Mouse (Mus musculus) spleen, adult 12 weeks (tissue): ENCODE measurements around the gene Maneal.

ENCODE experiments used
- DNase-seq: peaks from one replicate; pipeline ENCODE4 v3.0.0; 2022; ENCODE audit warnings: low spot score

Maneal gene

GRCm38 (mm10) chr4:124861283-124862188, at the start of gene Maneal:
Gene Maneal, minus strand, starts transcription at chr4:124862171.
- no peak for DNase-seq

- no peak for DNase-seq
Measured at GRCm38 (mm10) chr4:124905971-124906822, 44.2 kb upstream of the Maneal start.

DNA sequence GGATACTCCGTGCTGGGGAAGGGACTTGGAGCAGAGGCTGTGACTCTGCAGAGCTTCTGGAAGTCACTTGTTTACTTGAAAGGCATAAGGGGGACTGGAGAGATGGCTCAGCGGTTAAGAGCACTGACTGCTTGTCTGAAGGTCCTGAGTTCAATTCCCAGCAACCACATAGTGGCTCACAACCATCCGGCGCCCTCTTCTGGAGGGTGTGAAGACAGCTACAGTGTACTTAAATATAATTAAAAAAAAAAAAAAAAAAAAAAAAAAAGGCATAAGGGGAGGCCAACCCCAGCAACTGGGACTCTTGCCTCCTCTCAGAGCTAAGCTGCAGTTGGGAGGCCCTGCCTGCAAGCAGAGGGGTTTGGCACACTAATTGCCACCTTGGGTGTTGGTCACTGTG, 43.4 kb upstream of the Maneal start:
- no peak for DNase-seq

DNA sequence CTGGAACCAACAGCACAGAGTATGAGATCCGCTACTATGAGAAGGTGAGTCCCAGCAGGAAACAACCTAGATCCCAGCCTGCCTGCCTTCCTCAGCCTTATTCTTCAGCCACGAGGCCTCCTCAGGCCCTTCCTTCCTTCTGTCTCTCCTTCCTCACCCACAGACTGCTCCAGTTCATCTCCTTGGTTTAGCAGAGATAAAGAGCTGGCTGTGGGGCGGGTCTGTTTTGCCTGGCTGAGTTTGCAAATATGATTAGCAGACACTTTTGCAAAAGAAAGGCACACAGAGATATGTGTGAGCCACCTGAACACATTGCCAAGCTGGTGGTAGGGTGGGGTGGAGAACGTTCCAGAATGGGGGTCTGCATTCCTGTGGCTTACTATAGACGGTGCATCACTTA, 37.9 kb upstream of the Maneal start:
- DNase-seq, result no peak

GRCm38 (mm10) chr4:124898428-124898827, 36.5 kb upstream of the Maneal start:
- DNase-seq, result no peak

DNA sequence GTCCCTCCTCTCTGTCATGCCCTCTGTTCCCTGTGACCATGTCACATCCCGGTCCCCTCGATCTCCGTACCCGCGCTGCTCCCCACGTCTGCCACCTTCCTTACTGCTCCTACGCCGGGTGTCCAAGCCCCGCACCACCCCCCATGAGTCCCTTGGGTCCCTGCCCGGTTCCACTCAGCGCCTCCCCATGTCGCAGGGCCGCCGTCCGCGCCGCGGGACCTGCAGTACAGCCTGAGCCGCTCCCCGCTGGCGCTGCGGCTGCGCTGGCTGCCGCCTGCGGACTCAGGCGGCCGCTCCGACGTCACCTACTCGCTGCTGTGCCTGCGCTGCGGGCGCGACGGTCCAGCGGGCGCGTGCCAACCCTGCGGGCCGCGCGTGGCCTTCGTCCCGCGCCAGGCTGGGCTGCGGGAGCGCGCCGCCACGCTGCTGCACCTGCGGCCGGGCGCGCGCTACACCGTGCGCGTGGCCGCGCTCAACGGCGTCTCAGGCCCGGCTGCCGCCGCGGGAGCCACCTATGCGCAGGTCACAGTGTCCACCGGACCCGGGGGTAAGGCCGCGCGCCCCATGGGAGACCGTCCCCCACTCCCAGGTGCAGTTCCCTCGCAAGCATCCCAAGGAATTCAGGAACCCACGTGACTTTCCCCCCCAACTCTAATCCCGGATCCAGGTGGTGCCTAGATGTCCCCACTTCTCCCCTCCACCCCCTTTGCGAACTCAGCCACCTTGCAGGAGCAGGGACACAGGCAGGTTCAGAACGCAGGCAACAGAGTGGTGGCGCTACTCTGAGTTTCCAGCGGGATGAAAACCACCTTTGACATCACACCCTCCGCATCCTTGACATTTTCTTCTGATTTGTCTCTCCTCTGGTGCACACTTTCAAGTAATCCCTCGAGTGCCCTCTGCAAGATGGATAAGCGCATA, 32.8 kb upstream of the Maneal start:
- DNase-seq, result no peak

- no peak for DNase-seq
Measured at GRCm38 (mm10) chr4:124893769-124894168, 31.8 kb upstream of the Maneal start.

DNA sequence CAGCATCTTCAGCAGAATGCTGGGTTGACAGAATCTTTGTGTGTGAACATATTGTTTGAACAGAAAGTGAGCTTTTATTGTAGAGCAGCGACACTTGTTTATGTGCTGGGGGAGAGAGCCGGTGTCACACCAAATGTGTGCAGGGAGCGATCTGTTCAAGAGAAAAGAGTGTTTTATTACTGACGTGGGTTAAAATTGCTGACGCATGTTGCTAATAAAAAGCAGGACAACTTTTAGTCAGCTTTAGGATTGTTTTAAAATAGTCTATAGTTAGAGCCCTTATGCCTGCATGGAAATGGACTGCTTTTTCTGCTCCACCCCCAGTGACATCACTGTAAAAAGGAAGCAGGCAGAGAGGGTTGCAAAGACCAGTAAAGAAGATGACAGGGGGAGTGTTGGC, 28.9 kb upstream of the Maneal start:
- no peak for DNase-seq

DNA sequence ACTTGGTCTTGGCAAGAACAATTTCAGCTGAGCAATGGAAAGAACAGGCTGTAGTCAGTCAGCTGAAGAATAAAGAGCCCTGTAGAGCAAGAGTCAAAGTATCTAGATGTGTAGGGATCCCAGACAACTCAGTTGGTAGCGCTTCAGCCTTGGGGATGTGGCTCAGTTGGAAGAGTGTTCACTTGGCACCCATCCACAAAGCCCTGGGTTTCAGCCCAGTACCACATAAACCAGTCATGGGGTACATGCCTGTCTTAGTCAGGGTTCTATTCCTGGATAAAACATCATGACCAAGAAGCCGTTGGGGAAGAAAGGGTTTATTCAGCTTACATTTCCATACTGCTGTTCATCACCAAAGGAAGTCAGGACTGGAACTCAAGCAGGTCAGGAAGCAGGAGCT, 28.0 kb upstream of the Maneal start:
- no peak for DNase-seq

GRCm38 (mm10) chr4:124888702-124889101, 26.7 kb upstream of the Maneal start:
- no peak for DNase-seq

DNA sequence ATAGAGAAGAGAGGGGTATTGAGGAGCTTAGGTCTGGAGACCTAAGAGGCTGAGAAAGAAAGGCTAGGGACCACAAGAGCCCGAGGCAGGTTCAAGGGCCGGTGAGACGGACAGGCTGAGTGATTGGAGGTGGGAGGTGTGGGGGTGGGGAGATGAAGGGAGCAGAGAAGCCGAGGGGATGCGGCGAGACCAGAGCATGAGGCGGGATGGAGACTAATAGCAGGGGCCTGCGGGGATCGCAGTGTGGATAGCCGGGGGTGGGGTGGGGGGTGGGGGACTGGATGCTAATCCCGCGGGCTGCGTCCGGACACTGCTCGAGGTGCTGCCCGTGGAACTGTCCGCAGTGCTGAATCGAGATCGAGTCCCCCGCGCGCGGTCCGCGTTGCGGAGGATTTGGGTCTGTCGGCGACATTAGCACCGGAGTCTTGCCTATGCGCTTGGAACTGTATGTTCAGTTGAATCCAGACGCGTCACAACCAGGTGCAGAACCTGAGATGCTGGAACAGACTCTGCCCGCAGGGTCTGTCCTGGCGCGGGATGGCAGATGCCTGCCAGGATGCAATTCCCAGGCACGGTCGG, 20.3 kb upstream of the Maneal start:
- no peak for DNase-seq

DNA sequence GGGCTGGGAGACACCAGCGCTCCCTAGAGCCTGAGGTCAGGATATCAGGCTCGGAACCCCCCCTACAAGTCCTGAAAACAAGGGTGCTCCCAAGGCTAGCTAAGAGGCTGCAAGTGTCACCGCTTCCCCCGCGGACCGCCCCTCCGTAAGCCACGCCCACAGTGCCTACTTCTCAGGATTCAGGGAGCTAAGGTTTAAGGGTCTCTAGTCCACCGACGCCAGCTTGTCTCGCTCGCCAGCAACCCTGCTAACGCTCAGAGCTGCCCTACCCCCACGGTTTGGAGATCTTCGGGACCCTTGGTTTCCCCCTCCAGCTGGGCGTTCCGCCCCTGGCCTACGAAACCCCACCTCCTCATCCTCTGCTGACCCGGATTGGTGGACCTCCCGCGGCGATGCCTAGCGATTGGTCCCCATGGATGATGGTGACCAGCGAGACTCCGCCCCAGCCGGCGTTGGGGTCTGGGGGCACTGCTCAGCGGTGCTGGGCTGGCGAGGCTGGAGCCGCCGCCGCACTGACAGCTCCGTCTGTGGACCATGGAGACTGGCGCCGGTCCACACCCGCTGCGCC, 19.5 kb upstream of the Maneal start:
- DNase-seq, result no peak

- no peak for DNase-seq
Measured at GRCm38 (mm10) chr4:124880599-124880998, 18.6 kb upstream of the Maneal start, which contains the start of gene Epha10. Gene Epha10, plus strand, starts transcription at chr4:124880899.

GRCm38 (mm10) chr4:124872719-124873118, 10.7 kb upstream of the Maneal start:
- no peak for DNase-seq

GRCm38 (mm10) chr4:124860446-124860845, 1.5 kb downstream of the Maneal start:
- no peak for DNase-seq

GRCm38 (mm10) chr4:124858370-124858769, 3.6 kb downstream of the Maneal start:
- DNase-seq, result no peak

GRCm38 (mm10) chr4:124856294-124856693, 5.7 kb downstream of the Maneal start:
- DNase-seq, result no peak

- peak; percentile 44 for DNase-seq
Measured at GRCm38 (mm10) chr4:124850933-124851658, 10.9 kb downstream of the Maneal start, which contains the start of gene 1110065P20Rik. Gene 1110065P20Rik, minus strand, starts transcription at chr4:124851196.

- peak; percentile 86 for DNase-seq
Measured at GRCm38 (mm10) chr4:124850261-124850913, 11.6 kb downstream of the Maneal start, which contains the start of gene Yrdc. Gene Yrdc, plus strand, starts transcription at chr4:124850679.
